Mouse (Mus musculus) right cerebral cortex, postnatal 10 days (tissue): ENCODE measurements around the gene Plxna1.

Experiments used
- DNase-seq, 2 experiments: peaks; one replicate each; pipeline ENCODE4 v3.0.0; 2021; ENCODE audit warnings: low spot score in 2 of 2

Plxna1 gene

DNA sequence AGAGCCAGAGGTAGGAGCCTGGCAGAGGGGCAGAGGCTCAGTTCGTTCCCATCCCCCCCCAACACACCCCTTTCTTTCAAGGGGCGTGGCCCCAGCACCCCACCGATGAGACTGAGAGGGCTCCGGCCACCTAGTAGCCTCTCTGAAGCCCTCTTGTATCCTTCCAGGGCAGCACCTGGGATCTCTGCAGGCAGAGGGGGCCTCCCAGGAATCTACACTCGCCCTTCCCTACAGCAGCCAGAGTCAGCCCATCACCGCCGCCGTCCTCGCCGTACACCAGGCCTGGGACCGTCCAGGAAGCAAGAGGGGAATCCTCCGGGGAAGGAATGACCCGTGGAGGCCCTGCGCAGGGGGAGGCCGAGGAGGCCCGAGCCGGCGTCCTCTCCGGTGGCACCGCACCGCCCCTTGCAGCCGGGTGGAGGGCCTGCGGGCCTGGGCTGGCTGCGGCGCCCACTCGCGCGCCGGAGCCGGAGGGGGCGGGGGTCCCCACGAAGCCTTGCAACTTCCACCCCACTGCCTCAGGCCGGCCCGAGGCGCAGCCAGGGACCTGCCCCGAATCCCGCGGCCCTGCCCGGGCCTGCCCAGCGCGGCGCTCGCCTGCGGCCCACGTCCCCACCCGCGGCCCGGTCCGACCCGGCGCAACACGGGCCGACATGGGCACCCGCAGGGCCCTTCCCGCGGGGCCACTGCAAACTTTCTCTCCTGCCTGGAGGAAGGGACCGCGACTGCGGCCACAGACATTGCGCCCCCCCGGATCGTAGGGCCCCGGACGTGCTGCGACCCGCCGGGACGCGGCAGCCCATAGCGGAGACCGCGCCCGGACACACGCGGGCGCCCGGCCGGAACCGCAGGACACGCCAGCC is 771 bp downstream of the Plxna1 start:
- no peak for DNase-seq

DNA sequence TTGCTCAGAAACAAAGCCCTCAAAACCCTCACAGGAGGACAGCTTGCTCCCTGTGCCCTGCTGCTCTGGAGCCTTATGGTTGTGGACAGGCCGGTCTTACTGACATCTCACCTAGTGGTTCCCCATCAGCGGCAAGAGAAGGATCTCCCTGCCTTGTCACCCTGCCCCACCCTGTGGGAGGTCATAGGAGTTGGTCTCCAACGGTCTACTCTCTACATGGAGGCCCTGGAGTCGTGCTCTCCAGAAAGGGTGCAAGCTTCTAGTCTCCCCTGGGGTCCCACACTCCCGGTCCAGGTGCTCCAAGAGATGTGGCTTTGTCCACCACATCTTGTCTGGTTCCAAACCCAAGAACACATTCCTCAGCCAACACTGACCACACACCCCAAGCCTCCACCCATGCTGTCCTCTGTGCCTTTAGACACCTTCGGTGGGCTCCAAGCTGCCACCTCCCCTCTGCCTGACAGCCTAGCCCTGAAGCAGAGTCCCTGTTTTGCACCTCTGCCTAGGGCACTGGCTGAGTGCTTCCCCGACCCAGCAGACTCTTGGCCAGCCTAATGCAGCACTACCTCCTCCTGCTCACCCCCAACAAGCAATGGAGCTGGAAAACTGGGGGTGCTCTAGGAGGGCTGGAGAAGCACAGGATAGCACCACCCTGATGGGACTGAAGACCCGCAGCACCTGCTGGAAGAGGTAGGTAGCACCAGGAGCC is 1.6 kb downstream of the Plxna1 start:
- no peak for DNase-seq

DNA sequence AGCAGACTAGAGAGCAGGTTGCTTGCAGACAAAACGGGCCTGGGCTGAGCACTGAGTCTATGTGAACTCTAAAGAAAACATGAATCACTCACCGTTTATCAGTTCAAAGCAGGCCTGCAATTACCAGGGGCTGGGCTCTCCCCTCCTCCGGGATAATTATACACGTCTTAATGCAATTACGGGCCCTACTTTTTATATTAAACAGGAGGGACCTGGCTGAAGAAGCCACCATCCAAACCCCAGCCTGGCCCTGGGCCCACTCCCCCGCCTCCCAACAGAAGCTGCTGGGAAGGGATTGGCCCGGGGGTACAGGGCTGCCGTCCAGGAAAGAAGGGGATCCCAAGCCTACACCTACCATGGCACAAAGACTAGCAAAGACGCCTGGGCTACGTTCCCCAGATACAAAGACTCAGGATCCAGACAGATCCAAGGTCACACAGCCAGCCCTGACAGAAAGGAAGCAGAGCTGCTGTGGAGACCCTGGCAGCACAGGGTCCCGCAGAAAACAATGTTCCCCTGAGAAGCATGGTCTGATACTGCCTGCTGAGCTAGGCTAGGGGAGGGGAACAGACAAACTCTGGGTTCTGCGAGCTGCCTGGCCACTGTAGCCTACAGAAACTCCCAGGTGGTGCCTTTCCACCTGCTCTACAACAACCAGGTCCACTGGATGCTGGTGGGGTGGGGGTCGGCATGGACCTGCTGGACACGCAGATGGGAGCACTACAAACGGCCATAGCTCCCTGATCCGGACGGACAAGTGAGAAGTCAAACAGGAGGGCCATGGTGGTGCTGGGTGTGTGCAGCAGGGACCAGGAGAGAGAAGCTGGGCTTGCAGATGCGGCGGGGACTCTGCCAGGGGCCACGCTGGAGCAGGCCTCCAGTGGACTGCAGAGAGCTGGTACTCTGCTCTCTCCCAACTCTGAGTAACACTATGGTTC is 2.4 kb downstream of the Plxna1 start:
- peak; percentile 71 to 73 for DNase-seq

DNA sequence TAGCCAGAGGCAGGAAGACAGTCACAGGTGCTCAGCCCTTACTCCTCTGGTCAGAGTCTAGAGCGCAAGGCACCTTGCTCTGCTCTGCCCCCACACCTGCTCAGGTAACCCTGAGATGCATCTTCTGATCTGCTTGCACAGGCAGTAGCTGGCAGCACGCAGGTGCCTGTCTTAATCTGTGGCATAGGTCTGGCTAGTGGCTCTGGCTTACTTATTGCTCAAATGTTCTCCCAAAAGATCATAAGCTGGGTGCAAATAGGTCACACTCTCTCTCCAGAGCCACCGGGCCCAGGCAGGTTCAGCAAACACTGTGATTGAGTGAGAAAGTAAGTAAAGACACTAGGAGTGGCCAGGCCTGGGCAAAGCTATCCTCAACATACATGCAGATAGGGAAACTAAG is 3.2 kb downstream of the Plxna1 start:
- no peak for DNase-seq

DNA sequence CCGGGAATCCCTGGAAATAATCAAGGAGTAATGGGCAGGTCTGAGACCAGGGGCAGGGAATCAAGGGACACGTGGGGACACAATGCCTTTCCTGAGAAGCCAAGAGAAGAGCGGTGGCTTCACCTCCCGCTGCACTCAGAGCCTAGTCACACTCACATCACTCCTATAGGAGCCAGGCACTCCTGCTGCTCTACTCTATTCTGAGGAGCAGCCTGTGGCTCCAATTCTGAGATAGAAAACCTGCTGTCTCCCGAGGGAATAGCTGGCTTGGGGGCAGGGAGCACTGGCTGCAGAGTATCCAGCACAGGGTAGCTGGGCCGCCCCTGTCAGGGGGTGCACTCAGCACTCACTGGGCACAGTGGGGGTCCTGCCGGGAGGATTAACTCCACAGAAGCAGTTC is 6.8 kb downstream of the Plxna1 start:
- DNase-seq, result peak in 1 of 2 experiments; percentile 47

DNA sequence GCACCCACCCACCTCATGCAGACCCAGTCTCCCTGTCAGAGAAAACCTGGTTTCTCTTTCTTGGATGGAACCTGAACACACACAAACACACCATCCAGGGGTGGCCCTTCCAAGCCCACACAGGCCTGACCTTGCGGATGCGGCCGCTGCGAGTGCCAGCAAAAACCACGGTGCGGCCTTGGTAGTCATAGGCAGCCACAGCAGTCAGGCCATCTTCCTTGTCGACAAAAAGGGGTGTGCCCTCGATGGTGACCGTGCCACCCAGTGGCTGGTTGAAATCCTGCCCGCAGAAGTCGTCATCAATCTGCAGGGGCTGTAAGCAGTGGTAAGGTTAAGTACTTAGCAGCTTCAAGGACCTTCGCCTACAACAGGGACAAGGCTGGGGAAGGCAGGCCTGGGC is 7.7 kb downstream of the Plxna1 start:
- DNase-seq, result peak in 1 of 2 experiments; percentile 31

DNA sequence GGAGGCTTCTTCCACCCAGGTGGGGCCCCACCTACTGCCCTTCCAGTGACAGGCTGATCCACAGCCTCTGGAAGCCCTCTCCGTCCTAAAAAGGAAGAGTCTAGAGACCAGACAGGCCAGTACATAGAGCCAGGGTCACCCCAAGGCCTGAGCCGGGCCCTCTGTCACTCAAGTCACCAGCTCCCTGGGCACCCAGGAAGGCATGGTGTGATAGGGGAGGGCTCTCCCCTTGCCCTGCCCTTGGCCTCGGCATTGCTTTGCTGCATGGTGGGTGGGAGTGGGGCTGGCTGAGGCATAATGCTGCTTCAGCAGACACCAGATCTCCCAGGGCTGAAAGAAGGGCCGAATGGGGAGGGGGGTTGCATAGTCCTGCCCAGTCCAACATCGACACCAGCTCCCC is 8.3 kb downstream of the Plxna1 start:
- peak in 1 of 2 experiments; percentile 23 for DNase-seq

DNA sequence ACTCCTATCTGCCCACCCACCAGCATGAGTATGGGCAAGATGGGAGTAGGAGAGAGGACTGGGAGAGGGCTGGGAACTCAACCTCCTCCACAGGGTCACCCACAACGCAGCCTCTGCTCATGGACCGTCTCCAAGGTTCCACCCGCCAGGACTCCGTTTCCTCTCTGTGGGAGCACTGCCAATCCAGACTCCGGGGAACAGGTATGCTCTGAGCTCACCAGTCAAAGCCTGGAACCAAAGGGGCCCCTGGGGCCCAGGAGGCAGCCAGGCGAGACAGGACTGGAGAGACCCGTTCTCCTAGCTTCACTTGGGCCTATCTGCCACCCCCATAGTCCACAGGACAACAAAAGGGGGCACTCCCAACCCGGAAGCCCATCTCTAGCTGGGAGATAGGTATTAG is 9.3 kb downstream of the Plxna1 start:
- DNase-seq, result peak in 1 of 2 experiments; percentile 35

DNA sequence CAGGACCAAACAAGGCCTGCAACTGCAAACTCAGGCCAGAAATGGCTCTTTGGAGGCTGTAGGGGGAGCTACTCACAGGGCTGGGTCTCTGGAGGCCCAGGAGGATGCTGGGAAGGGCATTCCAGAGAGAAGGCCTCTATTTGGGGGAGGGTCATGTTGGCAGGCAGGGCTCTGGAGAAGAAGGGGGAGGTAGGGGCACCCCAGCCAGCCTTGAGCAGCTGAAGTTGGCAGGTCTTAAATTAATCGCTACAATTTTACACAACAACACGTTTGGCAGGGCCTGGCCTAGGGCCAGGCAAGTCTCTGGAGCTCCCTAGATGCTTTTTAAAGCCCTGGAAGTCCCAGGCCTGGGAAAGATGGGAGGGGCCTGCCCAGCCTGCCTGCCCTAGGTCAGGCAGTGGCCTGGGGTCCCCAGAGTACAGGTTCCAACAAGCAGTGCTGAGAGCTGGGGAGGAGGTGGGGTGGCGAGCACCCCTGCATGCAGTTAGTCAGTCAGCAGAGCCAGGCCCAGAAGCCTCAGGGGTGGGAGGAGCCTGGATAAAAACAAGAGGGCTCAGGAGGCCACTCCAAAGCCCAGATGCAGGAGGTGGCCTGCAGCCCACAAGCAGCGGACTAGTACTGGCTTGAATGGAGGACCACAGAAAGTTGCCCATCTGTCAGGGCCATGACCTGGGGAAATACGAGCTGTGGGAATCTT is 10.8 kb downstream of the Plxna1 start:
- DNase-seq, result peak; percentile 73 to 79

DNA sequence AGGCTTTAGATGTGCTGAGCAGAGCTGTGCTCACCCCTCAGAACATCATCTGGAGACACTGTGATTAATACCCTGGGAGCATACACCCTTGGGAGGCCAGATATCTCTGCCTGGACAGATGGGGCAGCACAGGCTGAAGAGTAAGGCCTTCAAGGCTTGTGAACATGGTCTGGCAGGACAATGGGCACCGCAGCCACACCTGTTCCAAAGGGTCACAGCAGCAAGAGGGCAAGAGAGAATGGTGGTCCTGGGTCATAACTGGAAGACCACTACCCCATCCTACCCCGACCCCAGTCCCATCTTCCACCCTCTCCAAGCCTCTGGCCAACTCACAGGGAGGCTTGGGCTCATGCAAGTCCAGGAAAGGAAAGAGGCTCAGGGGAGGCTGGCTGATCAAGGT is 11.9 kb downstream of the Plxna1 start:
- DNase-seq, result no peak

DNA sequence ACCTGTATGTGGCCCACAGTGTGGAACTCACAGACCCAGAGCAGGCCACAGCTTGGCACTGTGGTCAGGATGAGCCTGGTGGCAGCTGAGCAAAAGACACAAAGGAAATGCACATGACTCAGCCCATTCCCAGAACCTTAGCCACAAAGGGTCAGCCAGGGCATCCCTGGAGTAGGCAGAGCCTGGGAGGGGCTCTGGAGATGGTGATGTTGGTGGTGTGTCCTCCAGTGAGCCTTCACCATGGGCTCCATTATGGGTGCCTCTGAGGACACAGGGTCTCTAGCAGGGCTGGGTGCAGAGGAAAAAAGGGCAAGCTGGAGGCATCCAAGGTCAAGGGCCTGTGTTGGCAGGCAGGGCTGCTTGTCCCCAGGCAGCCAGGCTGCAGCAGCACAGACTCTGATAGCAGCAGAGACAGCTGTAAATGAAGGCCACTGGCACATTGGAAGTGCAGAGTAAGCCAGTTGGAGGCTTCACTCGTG is 12.3 kb downstream of the Plxna1 start:
- DNase-seq, result no peak

DNA sequence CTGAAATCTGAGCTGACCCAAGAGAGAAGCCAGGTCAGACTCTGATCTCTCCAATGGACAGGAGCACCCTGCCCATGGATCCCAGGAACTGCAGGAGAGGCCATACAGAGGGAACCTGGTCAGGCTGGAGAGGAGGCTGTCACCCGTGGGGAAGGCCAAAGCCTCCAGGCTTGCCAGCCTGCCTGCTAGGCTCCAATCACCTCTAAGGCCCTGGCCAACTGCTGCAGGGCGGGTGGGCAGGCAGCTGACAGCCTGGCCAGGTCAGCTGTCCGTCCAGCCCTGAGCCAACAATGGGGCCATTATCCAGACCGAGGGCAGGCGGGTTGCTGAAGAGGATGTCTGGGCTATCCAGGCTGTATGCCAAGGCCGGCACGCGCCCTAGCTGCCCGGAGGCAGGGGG is 14.1 kb downstream of the Plxna1 start:
- peak; percentile 71 to 73 for DNase-seq

DNA sequence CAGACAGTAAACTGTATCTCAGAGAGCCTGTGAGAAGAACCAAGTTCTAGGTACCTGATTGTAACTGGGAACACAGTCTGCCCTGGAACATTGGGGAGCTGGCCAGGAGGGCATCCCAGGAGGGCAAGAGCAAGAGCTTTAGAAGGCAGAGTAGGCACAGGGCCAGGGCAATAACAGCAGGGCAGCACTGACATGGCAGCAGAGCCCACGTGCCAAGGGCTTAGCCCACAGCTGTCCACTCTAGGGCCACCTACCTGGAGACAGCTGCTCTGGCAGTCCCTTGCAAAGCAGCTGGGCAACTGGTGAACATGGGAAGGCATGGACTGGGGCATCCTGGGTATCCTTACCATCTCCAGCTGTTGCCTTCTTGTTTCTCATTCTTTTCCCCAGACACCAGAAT is 14.6 kb downstream of the Plxna1 start:
- no peak for DNase-seq

DNA sequence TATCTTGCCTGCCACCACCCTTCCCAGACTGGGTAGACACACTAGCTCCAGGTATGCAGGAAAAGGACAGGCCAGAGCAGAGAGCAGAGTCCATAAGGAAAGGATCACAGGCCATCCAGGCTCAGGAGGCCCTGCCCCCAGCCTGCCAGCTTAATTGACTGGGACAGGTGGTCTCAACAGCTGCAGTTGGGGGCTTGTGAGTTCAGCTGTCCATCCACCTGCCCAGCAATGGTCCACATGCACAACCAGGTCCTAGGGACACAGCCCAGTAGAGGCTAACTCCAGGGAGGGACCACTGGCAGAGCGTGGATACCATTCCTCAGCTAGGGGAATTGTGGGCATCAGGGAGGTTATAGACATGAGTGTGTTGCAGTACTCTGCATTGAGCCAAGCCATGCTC is 16.6 kb downstream of the Plxna1 start:
- DNase-seq, result no peak

DNA sequence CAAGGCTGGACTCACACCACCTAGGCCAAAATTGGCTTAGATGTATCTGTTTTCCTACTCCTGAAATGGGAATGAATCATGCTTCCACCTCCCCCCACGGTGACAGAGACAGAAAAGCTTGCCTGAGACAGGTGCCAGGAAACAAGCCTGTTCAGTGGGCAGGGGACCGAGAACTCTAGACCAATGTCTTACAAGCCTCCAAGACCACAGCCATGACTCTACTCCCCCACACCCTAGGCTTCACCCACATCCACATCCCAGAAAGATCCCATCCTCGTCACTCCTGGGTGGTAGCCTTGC is 17.0 kb downstream of the Plxna1 start:
- no peak for DNase-seq

DNA sequence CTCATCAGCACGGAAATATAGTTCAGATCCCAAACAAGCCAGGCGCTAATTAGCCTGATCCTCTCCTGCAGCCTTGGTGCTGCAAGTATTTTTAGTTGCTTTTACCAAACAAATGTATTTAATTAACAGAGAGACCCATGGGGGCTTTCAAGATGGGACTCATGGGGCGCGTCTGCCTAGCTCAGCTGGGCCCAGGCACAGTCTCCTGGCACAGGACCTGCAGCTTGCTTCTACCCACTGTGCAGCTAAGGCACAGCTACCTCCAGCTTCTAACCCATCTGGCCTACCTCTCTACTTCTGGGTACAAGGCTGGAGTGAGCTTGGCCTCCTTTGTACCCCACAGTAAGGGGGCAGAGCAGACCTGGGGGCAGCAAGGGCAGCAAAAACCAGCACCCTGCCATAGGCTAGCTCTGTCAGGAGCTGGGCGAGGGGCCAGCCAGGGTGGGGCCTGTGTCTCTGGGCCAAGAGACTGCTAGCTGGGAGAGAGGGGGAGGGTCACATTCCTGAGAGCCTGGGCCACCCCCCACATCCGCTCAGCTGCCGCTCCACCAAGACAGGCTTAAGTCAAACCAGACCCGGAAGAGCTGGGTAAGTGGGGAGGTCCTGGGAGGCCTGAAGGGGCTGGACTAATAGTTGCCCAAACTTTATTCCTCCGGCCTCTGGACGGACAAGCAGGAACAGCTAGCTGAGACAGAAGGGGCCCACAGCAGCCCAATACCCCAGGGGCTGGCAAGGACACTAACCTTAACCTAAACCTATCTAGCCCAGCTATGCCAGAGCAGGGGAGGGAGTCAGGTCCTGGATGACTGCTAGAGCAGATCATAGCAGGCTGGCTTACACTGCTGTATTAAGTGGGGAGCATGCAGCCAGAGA is 17.6 kb downstream of the Plxna1 start:
- peak; percentile 63 to 68 for DNase-seq

DNA sequence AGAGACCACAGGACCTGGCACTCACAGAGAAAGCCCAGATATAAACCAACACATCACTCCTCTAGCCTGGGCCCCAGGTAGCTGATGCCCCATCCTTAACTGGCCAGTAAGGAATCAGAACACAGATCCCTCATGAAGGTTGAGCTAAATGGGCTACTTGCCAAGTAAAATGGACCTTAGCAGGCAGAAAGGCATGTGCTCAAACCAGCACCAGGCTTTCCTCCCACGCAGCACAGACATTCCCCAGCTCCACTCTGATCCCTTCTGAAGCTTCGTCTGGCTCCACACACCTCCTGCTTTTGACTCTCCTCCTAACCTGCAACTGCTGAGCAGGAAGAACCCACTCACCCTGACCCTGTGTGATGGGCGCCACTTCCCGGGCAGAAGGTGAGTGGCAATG is 20.4 kb downstream of the Plxna1 start:
- no peak for DNase-seq

DNA sequence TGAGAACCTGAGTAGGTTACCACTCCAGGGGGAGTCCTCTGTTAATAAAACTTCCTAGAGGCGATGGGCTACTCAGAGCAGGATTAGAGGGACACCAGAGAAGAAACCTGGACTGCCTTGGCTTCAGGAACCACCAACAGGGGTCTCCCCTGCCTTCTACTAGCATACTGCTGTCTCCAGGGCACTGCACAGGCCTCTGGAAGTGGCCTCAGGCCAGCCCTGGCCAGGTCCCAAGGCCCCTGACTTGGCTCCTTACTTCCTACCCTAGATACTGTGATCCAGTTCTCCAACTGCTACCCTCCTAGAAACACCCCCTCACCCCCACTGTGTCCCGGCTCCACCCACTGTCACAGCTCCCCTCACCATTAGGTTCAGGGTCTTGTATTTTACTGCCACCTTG is 23.0 kb downstream of the Plxna1 start:
- peak; percentile 77 to 79 for DNase-seq

DNA sequence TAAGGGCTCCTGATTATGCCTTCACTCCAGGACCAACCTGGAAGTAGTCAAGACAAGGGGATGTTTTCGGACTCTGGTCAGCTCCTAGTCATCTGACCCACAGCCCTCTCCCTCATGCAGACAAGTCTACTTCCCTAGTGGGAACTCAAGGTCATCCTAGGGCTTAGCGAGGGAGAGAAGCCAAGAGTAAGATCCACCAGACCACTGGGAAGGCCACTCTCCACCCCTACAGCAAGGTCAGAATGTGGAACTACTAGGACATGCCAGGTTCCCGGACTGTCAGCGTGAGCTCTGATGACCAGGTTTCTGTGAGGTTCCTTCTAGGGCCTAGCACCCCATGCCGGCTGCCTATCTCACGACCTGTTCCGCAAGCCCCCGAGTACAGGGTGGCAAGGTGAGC is 23.7 kb downstream of the Plxna1 start:
- no peak for DNase-seq

DNA sequence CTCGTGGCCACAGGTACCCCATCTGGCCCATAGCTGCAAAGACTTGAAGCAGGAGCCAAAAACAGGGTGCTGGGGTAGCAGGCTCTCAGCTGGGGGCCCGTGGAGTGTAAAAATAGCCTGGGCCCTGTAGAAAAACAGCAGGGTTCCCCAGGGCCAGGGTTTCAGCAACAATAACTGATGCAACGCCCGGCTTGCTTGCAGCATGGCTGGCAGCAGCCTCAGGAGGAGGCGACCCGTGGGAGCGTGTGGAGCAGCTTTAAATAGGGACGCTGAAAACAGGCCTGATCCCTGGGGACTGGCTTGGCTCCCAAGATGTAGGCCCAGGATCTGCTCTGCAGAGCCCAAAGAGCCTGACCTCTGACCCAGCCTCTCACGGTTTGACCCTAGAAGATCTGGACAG is 24.8 kb downstream of the Plxna1 start:
- DNase-seq, result no peak
